Mouse (Mus musculus) brown adipose tissue, adult 24 weeks (tissue): ENCODE measurements at regions not wholly inside any gene's neighbourhood (a gene's known extent, or its start where the extent isn't known, plus 50 kb on each side); places are given as distances from the start of the nearest gene placed in this dataset.

ENCODE experiments used
- H3K27ac ChIP-seq: fragments of 200-500 bp; replicated peaks from 2 replicates; pipeline ENCODE4 v1.5.1; 2012; ENCODE audit warnings: low read depth, mild to moderate bottlenecking, low read length
- H3K4me1 ChIP-seq: fragments of 200-500 bp; 2 replicates; pipeline ENCODE4 v1.6.1; 2012; ENCODE audit warnings: low read length, mixed read lengths; ENCODE audit not compliant: control insufficient read depth, insufficient read depth, insufficient read length
- H3K4me3 ChIP-seq: fragments of 200-500 bp; 2 replicates; pipeline ENCODE4 v1.5.1; 2012; ENCODE audit warnings: low read depth, mild to moderate bottlenecking, low read length, moderate library complexity; ENCODE audit not compliant: insufficient read depth

DNA sequence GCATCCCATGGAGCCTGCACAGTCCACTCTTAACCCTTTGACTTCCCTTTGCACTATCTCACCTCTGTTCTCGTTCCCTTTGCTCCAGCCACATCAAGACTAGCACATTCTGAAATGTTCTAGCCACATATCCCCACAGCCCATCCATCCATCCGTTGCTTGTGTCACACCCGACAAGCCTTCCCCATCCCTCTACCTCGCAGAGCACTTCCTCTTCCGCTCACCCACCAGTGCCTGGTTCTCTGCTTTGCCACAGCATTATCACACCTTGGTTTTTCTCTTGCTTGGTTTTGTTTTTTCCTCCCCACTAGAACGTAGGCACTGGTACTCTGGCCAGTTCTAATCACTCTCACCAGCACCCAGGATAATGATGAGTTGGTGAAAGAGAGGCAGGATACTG, 61.5 kb upstream of the Eomes start:
- Histone ChIP-seq H3K4me1 (no peaks in the 10 kb centered on the region), H3K4me3 (no peak overlapping the region), H3K27ac (no peak overlapping the region)

DNA sequence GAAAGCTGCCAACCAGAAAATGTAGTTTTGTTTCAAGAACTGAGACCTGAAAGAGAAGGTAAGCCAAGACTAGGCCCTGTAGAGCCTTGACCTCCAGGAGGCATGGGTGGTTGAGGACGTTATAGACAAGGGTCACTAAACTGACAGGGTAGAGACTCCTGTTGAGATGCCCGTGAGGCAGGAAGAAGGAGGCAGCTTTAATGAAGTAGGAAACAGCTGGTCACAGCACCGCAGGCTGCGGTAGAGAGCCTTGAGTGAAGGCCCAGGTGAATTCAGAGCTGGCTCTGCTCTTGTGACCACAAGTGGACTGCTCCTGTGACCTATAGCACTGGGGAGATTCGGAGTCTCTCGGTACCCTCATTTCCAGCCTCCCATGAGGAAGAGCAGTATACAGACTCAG, 53.7 kb upstream of the Eomes start:
- Histone ChIP-seq H3K4me3 (no peak overlapping the region), H3K4me1 (no peaks in the 10 kb centered on the region), H3K27ac (no peak overlapping the region)
